Mouse (Mus musculus): ENCODE data around the gene Abcc3. TPM values are rescaled to one million over a fixed set of nuclear protein-coding genes. Genes with fewer than 3 reads are reported as not detected.

Gene Abcc3
- polyA plus RNA-seq, 1 experiment from 2014 or later, result 0.64 TPM

DNA sequence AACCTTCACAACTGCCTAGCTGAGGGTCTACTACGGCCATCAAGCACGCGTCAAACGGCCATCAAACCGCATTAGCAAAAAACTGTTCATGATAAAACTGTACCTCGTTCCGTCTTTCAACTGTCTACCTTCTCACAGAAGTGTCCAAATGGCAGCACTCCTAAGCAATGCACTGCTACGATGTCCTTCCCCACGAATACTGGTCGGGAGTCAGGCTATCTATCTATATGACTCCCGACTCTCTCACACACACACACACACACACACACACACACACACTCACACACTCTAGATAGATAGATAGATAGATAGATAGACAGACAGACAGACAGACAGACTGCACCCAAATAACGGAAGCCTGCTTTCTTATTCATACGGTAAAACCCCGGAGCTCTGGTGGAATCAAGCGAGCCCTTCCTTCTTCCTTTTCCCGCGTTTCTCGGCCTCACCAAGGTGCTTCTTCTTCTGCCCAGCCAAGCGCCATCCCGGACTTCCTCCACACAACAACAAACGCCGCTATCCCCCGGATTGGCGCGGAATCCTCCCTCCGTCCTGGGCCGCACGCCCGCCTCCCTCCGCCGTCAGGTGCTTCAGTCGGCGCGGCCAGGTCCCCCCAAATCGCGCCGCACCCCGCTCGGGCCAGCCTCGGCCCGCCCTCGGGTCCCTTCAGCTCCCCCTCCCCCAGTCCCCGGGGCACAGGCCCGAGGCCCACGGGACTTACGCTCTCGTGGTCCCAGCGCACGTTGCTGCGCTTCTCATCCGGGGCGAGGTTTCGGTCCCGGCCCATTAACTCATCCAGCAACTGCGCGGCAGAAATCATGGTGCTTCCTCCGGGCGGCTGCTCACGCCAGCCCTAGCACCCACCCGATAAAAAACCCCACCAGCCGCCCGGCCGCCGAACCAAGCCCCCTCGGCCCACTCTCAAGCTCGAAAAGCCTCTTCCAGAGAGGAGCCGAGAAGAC is 71.5 kb downstream of the Abcc3 start:
- in situ Hi-C loops (cut with MboI; ENCODE audit: low pct_unique_long_range_greater_than_20kb), result no loop called here
- ChIA-PET POLR2A (interaction anchor here (0.7 to 1.1 kb wide), 3 partner anchors 18 to 178 kb away, joined by 3 read pairs; partner anchors contain the start of gene Epn3), CTCF (interaction anchor here (1.1 kb wide), 1 partner anchor 9 kb away, joined by 3 read pairs; no protein-coding TSS in a partner anchor)
- TF ChIP-seq CTCF (IDR thresholded peaks at IDR 0.05), result no peak
- H3K27me3 ChIP-seq, result no peaks in the 10 kb centered on the region
- DNase-seq (ENCODE audit: low read depth, low spot score) (no peak), ATAC-seq (peak; percentile 50)

GRCm38 (mm10) chr11:94318056-94318455 is 74.7 kb downstream of the Abcc3 start:
- ChIA-PET POLR2A (interaction anchor here (0.9 kb wide), 1 partner anchor 16 kb away, joined by 3 read pairs; no protein-coding TSS in a partner anchor), CTCF (interaction anchor here (1.5 to 2.4 kb wide), 3 partner anchors 10 to 25 kb away, joined by 3 to 5 read pairs (median 4); no protein-coding TSS in a partner anchor)
- DNase-seq (ENCODE audit: low read depth, low spot score) (no peak), ATAC-seq (no peak)
- TF ChIP-seq CTCF (IDR thresholded peaks at IDR 0.05), result no peak
- in situ Hi-C loops (cut with MboI; ENCODE audit: low pct_unique_long_range_greater_than_20kb), result no loop called here
- H3K27me3 ChIP-seq, result no peaks in the 10 kb centered on the region

GRCm38 (mm10) chr11:94317515-94317914 is 75.3 kb downstream of the Abcc3 start:
- POLR2A ChIA-PET, result interaction anchor here (0.9 kb wide), 1 partner anchor 15 kb away, joined by 3 read pairs; no protein-coding TSS in a partner anchor
- TF ChIP-seq CTCF (IDR thresholded peaks at IDR 0.05), result no peak
- in situ Hi-C loops (cut with MboI; ENCODE audit: low pct_unique_long_range_greater_than_20kb), result no loop called here
- DNase-seq (ENCODE audit: low read depth, low spot score) (no peak), ATAC-seq (no peak)
- CTCF ChIA-PET, result interaction anchor here (1.5 to 2.4 kb wide), 3 partner anchors 9 to 25 kb away, joined by 3 to 5 read pairs (median 4); no protein-coding TSS in a partner anchor
- H3K27me3 ChIP-seq, result no peaks in the 10 kb centered on the region

DNA sequence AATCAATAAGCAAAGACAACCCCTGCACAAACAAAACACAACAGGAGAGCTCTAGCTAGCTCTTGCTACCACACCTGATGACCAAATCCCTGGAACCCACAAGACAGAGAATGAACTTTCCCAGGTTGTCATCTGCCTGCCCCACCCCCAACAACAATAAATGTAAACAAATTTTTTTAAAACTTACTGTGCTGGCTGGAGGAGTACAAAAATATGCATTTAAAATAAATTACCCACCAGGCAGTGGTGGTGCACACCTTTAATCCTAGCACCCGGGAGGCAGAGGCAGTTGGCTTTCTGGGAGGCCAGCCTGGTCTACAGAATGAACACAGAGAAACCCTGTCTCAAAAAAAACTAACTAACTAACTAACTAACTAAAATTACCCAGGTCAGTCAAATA is 75.8 kb downstream of the Abcc3 start:
- ATAC-seq (no peak), DNase-seq (ENCODE audit: low read depth, low spot score) (no peak)
- ChIA-PET POLR2A (interaction anchor here (0.6 kb wide), 1 partner anchor 103 kb away, joined by 3 read pairs; no protein-coding TSS in a partner anchor), CTCF (interaction anchor here (1.5 to 2.4 kb wide), 3 partner anchors 9 to 24 kb away, joined by 3 to 5 read pairs (median 4); no protein-coding TSS in a partner anchor)
- H3K27me3 ChIP-seq, result no peaks in the 10 kb centered on the region
- in situ Hi-C loops (cut with MboI; ENCODE audit: low pct_unique_long_range_greater_than_20kb), result no loop called here
- TF ChIP-seq CTCF (IDR thresholded peaks at IDR 0.05), result no peak

GRCm38 (mm10) chr11:94316528-94316927 is 76.3 kb downstream of the Abcc3 start:
- in situ Hi-C loops (cut with MboI; ENCODE audit: low pct_unique_long_range_greater_than_20kb), result no loop called here
- no peak for DNase-seq (ENCODE audit: low read depth, low spot score)
- POLR2A ChIA-PET, result no interaction called here

DNA sequence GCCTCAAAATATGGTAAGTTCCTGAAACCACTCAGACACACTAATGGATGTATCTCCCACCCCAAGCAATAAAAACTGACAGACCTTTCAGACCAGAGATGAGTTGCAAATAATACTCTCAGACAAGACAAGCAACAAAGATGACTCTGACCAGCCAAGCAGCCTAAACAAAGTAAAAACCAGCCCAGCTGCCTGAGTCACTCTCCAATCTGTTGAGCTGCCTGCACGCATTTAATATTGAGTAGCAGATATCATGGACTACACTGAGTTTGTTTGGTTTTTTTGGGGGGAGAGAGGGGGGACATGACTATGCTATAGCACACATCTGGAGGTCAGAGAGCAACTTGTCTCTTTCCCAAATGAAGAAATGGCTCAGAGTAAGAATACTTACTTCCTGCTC is 77.5 kb downstream of the Abcc3 start:
- ChIA-PET CTCF (no interaction called here), POLR2A (no interaction called here)
- in situ Hi-C loops (cut with MboI; ENCODE audit: low pct_unique_long_range_greater_than_20kb), result no loop called here
- ATAC-seq, result no peak
- TF ChIP-seq CTCF (IDR thresholded peaks at IDR 0.05), result no peak
- H3K27me3 ChIP-seq, result no peaks in the 10 kb centered on the region
- no peak for DNase-seq (ENCODE audit: low read depth, low spot score)

More at GRCm38 (mm10) chr11:94316528-94316927, 76.3 kb downstream of the Abcc3 start:
- CTCF ChIA-PET, result interaction anchor here (1.0 to 2.4 kb wide), 3 partner anchors 8 to 170 kb away, joined by 3 to 5 read pairs (median 3); partner anchors contain the start of gene Spata20
- no peak for TF ChIP-seq CTCF (IDR thresholded peaks at IDR 0.05)
- ATAC-seq, result no peak
- no peaks in the 10 kb centered on the region for H3K27me3 ChIP-seq

- no peaks in the 10 kb centered on the region for H3K27me3 ChIP-seq
- TF ChIP-seq CTCF (IDR thresholded peaks at IDR 0.05), result no peak
- ATAC-seq, result no peak
- CTCF ChIA-PET, result interaction anchor here (1.3 kb wide), 1 partner anchor 15 kb away, joined by 4 read pairs; no protein-coding TSS in a partner anchor
- POLR2A ChIA-PET, result interaction anchor here (0.6 kb wide), 1 partner anchor 1937 kb away, joined by 4 read pairs; no protein-coding TSS in a partner anchor
- no peak for DNase-seq (ENCODE audit: low read depth, low spot score)
- in situ Hi-C loops (cut with MboI; ENCODE audit: low pct_unique_long_range_greater_than_20kb), result no loop called here
These were observed 78.6 kb downstream of the Abcc3 start for GRCm38 (mm10) chr11:94314098-94314652.

- TF ChIP-seq CTCF (IDR thresholded peaks at IDR 0.05), result no peak
- ChIA-PET CTCF (interaction anchor here (0.9 to 1.3 kb wide), 3 partner anchors 13 to 20 kb away, joined by 3 to 4 read pairs (median 3); no protein-coding TSS in a partner anchor), POLR2A (interaction anchor here (0.6 kb wide), 1 partner anchor 15 kb away, joined by 3 read pairs; the partner anchor contains the start of gene Ankrd40)
- H3K27me3 ChIP-seq, result no peaks in the 10 kb centered on the region
- no peak for ATAC-seq
- in situ Hi-C loops (cut with MboI; ENCODE audit: low pct_unique_long_range_greater_than_20kb), result no loop called here
- no peak for DNase-seq (ENCODE audit: low read depth, low spot score)
These were observed 80.1 kb downstream of the Abcc3 start for GRCm38 (mm10) chr11:94312733-94313132.

DNA sequence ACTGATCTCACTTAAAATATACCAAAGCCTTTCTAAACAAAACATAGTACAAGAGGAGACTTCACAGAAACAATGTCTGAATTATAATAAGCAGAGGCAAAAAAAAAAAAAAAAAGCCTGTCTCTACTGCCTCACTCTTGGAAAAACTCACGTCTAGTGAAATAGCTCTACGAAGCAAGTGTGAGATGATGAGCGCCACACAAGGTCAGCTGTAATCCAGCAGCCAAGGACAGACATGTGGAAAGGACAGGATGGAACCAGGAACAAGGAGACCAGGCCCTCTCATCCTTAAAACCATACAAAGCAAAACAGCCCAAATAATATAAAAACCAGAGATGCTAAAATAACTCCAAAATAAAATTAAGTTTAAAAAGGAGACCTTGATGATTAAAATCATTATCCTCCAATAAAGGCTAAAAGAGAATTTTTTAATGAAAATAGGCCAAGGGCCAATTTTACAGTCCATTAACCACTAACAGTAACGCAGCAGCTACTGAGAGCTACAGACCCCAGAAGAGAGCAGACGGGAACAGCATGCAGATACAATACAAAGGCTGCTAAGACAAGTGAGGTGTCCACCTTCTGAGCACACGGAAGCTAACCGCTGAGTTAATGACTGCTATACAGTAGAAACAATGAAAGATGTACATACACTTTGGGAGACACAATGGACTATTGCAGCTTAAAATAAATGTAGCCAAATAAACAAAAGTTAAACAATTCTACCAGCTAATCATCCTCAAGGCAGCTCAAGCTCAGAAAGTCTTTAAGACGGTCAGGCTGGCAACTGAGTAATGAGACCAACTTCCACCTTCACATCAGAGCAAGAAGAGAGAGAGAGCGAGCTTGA is 97.6 kb downstream of the Abcc3 start:
- DNase-seq (ENCODE audit: low read depth, low spot score) (no peak), ATAC-seq (no peak)
- POLR2A ChIA-PET, result no interaction called here
- H3K27me3 ChIP-seq, result no peaks in the 10 kb centered on the region
- TF ChIP-seq CTCF (IDR thresholded peaks at IDR 0.05), result no peak
- CTCF ChIA-PET, result interaction anchor here (0.7 to 1.1 kb wide), 2 partner anchors 59 to 1115 kb away, joined by 3 to 5 read pairs; no protein-coding TSS in a partner anchor
- in situ Hi-C loops (cut with MboI; ENCODE audit: low pct_unique_long_range_greater_than_20kb), result no loop called here

Other genes starting within 250 kb of the Abcc3 start
- 24.9 TPM for gene Tob1, start 181.5 kb downstream of the Abcc3 start, polyA plus RNA-seq (2021)
- gene Wfikkn2, start 147.0 kb downstream of the Abcc3 start, polyA plus RNA-seq (2021), result 0.08 TPM
- gene Gm21885, start 111.1 kb downstream of the Abcc3 start, polyA plus RNA-seq (2021), result not detected
- 96.3 TPM for gene Luc7l3, start 71.0 kb downstream of the Abcc3 start, polyA plus RNA-seq (2021)
- gene Ankrd40, start 65.0 kb downstream of the Abcc3 start, polyA plus RNA-seq (2021), result 102 TPM
- 79.1 TPM for gene Cacna1g, start 81.2 kb upstream of the Abcc3 start, polyA plus RNA-seq (2021)
- 0.27 TPM for gene Spata20, start 93.2 kb upstream of the Abcc3 start, polyA plus RNA-seq (2021)
- gene Epn3, start 107.0 kb upstream of the Abcc3 start, polyA plus RNA-seq (2021), result 48.0 TPM
- gene Mycbpap, start 128.7 kb upstream of the Abcc3 start, polyA plus RNA-seq (2021), result 1.3 TPM
- 11.4 TPM for gene Rsad1, start 156.3 kb upstream of the Abcc3 start, polyA plus RNA-seq (2021)
- gene Chad, start 172.1 kb upstream of the Abcc3 start, polyA plus RNA-seq (2021), result 0.04 TPM
- gene Acsf2, start 208.9 kb upstream of the Abcc3 start, polyA plus RNA-seq (2021), result 6.5 TPM
- gene Lrrc59, start 236.8 kb upstream of the Abcc3 start, polyA plus RNA-seq (2021), result 157 TPM

All from Patski (cell line).